Mouse (Mus musculus) hindbrain, postnatal 0 days (tissue): Measurements from ENCODE around the gene 2410004B18Rik. TPM values are rescaled to one million over a fixed set of nuclear protein-coding genes. Genes with fewer than 3 reads are reported as not detected.
A peak's percentile ranks its signal among the peaks of the same experiment; 100 is the strongest.

ENCODE experiments used
- ATAC-seq: fragments of 200-750 bp; cut with Nextera tagmentation; 2 replicates; pipeline ENCODE4 v1.8.0; 2017; ENCODE audit warnings: mild to moderate bottlenecking, moderate TSS enrichment, moderate library complexity
- DNase-seq: peaks from one replicate; pipeline ENCODE4 v3.0.0-alpha.2; 2015; ENCODE audit warnings: low spot score
- H3K27ac ChIP-seq: fragments of 300-500 bp; sonication (generic); 2 replicates; pipeline ENCODE4 v1.5.1; 2014; ENCODE audit warnings: mild to moderate bottlenecking
- H3K27me3 ChIP-seq: fragments of 300-500 bp; sonication (generic); 2 replicates; pipeline ENCODE4 v1.6.1; 2014; ENCODE audit warnings: low read length, mixed read lengths; ENCODE audit not compliant: insufficient read depth
- H3K36me3 ChIP-seq: fragments of 300-500 bp; sonication (generic); 2 replicates; pipeline ENCODE4 v1.6.1; 2014; ENCODE audit warnings: low read length, mixed read lengths; ENCODE audit not compliant: insufficient read depth
- H3K4me1 ChIP-seq: fragments of 300-500 bp; sonication (generic); 2 replicates; pipeline ENCODE4 v1.6.1; 2014; ENCODE audit warnings: antibody characterized with exemption, low read length, mixed read lengths; ENCODE audit not compliant: insufficient read depth
- H3K4me2 ChIP-seq: fragments of 300-500 bp; sonication (generic); 2 replicates; pipeline ENCODE4 v1.6.1; 2014; ENCODE audit warnings: low read depth, mild to moderate bottlenecking, low read length, moderate library complexity, mixed read lengths
- H3K4me3 ChIP-seq: fragments of 300-500 bp; sonication (generic); 2 replicates; pipeline ENCODE4 v1.5.1; 2014; ENCODE audit warnings: low read length
- H3K9ac ChIP-seq: fragments of 300-500 bp; sonication (generic); replicated peaks from 2 replicates; pipeline ENCODE4 v1.6.1; 2014; ENCODE audit warnings: mild to moderate bottlenecking, low read length, moderate library complexity, mixed read lengths
- H3K9me3 ChIP-seq: fragments of 300-500 bp; sonication (generic); 2 replicates; pipeline ENCODE4 v1.6.1; 2016; ENCODE audit warnings: low read length, mixed read lengths
- CTCF ChIP-seq: IDR thresholded peaks from 2 replicates; pipeline ENCODE4 v1.5.1; 2016; ENCODE audit warnings: antibody characterized with exemption, control low read depth, low read depth
- WGBS: fragments of 180-500 bp; shearing (Covaris S2); extraction: QIAGEN DNeasy Blood & Tissue Kit; methylation state at CpG from one replicate; pipeline ENCODE4 v1.1.7; 2014; 5-methylcytosine and 5-hydroxymethylcytosine counted together
- polyA plus RNA-seq: library from polyadenylated mRNA; unstranded; fragments of >200 nt; fragmentation: Nextera tagmentation; extraction: Ambion mirVana; gene quantifications from 2 replicates; pipeline ENCODE4 v1.2.1, GENCODE M21; 2015
- total RNA-seq: library from RNA; depleted of rRNA; stranded (reverse); fragments of >200 nt; gene quantifications from 2 replicates; pipeline ENCODE4 v1.2.3, GENCODE M21; 2014

The 2410004B18Rik gene
- total and polyA plus RNA-seq, 2 experiments from 2014 or later = 30.8 to 69.5 TPM

DNA sequence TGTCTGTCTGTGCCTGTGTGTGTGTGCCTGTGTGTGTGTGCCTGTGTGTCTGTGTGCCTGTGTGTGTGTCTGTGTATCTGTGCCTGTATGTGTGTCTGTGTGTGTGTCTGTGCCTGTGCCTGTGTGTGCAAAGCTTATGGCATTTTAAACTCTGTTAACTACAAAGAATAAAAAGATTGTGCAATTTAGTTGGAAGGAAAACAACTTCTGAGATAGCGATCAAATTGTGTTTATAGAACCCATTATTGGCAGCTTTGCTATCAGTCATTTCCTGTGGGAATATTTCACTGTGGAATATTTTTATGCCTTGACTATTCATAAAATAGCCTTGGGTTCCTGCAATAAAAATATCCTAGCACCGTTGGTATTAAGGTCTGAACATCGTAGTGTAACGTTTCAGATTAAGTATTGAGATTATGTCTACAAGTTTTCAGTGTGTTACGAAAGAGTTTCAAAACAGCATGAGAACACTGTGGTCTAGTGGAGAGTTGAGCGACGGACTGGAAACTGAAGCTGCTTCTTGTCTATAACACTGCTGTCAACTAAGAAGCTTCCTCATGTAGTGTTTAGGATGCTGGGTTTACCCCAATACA lies 47.6 kb downstream of the 2410004B18Rik start:
- Histone ChIP-seq H3K27me3 (0 out of 2 replicates have a peak, but pooled peaks cover 4% of the 10 kb centered on the region), H3K9me3 (no peaks in the 10 kb centered on the region), H3K4me2 (no peak overlapping the region), H3K9ac (no peak overlapping the region), H3K36me3 (no peaks in the 10 kb centered on the region), H3K4me3 (no peak overlapping the region), H3K27ac (no peak overlapping the region), H3K4me1 (no peaks in the 10 kb centered on the region)
- no peak for TF ChIP-seq CTCF
- WGBS = 83% methylated on average over 7 of the region's 7 CpGs
- no peak for ATAC-seq
- DNase-seq = no peak

DNA sequence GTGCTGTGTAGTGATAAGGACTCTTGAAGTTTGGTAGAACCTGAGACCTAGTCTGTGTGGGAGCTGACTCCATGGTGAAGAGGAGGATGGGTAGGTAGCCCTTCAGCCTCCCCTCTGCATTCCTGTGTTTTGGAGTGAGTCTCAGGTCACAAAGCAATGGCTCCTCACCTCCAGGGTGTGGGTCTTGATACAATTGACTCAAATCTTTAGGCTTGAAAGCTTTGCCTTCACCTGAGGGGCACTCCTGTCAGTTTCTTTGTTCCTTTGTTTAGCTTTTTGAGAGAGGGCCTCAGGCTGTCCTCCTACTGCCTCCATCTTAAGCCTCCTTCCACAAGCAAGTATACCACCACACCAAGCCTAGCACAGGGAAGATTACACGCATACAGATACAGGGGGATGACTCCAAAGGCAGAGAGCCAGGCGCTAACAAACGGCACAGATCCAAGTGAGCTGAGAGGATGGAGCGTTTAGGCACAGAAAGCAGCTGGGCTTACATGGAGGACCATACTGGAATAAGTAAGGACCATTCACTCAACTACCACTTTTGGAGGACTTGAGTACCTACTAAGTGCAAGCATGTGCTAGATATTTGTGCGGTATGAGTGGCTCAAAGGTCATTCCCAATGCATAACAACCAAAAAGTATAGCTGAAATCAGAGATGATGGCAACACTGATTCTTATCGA lies 48.6 kb downstream of the 2410004B18Rik start:
- Histone ChIP-seq H3K9ac (no peak overlapping the region), H3K27ac (no peak overlapping the region), H3K9me3 (no peaks in the 10 kb centered on the region), H3K4me2 (no peak overlapping the region), H3K27me3 (0 out of 2 replicates have a peak, but pooled peaks cover 4% of the 10 kb centered on the region), H3K36me3 (no peaks in the 10 kb centered on the region), H3K4me3 (no peak overlapping the region), H3K4me1 (no peaks in the 10 kb centered on the region)
- no peak for ATAC-seq
- no peak for DNase-seq
- WGBS = 52% methylated on average over 6 of the region's 6 CpGs
- no peak for TF ChIP-seq CTCF

DNA sequence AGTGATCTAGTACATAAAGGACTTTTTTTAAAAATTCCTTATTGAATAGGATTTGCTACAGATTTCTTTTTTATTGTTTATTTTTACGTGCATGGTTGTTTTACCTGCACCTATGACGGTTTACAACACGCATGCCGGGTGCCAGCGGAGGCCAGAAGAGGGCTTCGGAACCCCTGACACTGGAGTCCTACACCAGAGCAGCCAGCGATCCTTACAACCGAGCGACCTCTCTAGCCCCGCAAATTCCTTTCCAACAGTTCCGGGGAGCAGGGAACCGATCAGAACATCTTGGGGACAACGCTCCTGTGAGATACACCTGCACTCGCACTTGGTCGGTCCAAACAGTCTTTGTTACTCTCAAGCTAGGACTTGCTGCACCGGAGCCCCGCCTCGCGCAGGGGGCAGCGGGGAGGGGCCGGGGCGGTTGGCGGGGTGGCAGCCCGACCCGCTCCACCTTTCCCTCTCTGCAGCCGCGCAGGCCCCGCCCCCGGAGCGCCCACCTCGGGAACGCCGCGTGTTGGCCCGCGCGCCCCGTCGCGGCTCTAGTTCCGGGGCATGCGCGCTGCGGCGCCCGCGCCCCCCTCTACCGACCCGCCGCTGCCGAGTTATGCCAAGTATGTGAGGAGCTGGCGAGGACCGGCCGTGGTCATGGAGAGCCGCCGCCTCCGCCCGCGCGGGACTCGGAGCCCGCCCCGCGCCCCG lies 49.6 kb downstream of the 2410004B18Rik start, which contains the start of gene Syde2:
TSS of gene Syde2 (plus strand) at position 603 of the 702 bp plus-strand sequence.
- DNase-seq = peak; percentile 81
- no peaks in the 10 kb centered on the region for H3K4me1 ChIP-seq
- peak; percentile 90 for ATAC-seq
- WGBS = 2% methylated on average over 62 of the region's 65 CpGs
- H3K27ac ChIP-seq = peak within 1 kb of the TSS; percentile 65; the same call in 1 of the 2 replicates
- H3K36me3 ChIP-seq = no peaks in the 10 kb centered on the region
- peak within 1 kb of the TSS; percentile 66 for H3K4me3 ChIP-seq
- TF ChIP-seq CTCF = no peak
- H3K27me3 ChIP-seq = 0 out of 2 replicates have a peak, but pooled peaks cover 4% of the 10 kb centered on the region
- H3K9ac ChIP-seq = peak within 1 kb of the TSS; percentile 59
- H3K9me3 ChIP-seq = no peaks in the 10 kb centered on the region
- H3K4me2 ChIP-seq = peak within 1 kb of the TSS; percentile 79

DNA sequence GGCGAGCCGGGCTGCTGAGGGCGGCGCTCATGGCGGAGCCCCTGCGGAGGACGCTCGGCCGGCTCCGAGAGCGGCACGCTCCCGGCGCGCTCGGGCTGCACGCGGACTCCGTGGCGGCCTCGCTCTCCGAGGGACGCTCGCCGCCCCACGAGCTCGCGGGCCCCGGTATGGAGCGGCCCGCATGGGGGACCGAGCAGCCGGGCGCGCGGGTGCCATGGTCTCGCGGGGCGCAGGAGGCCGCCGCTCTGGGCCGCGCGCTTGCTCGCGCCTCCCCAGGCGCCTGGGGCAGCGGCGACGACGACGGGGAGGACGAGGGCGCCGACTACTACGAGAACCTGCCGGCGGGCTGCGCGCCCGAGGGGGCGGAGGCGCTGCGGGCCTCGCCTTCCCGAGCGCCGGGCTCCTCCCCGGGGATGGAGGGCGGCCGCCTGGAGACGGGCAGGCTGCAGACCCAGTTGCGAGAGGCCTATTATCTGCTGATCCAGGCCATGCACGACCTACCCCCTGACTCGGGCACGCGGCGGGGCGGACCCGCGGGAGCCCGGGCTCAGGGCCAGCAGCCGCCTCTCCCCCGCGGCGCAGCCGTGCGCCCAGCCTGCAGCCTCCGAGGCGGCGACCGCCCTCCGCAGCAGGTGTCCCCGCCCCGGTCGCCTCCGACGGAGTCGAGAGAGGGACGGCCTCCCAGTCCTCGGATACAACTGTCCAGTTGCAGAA lies 50.3 kb downstream of the 2410004B18Rik start:
- H3K9ac ChIP-seq = peak overlapping the region; percentile 59
- peak; percentile 61 for DNase-seq
- no peaks in the 10 kb centered on the region for H3K4me1 ChIP-seq
- H3K4me2 ChIP-seq = peak overlapping the region; percentile 79
- H3K27ac ChIP-seq = peak overlapping the region; percentile 65; the same call in 1 of the 2 replicates
- H3K9me3 ChIP-seq = no peaks in the 10 kb centered on the region
- no peaks in the 10 kb centered on the region for H3K36me3 ChIP-seq
- TF ChIP-seq CTCF = no peak
- WGBS = 1% methylated on average over 66 of the region's 101 CpGs
- peak overlapping the region; percentile 66 for H3K4me3 ChIP-seq
- ATAC-seq = peak; percentile 86
- 0 out of 2 replicates have a peak, but pooled peaks cover 4% of the 10 kb centered on the region for H3K27me3 ChIP-seq

DNA sequence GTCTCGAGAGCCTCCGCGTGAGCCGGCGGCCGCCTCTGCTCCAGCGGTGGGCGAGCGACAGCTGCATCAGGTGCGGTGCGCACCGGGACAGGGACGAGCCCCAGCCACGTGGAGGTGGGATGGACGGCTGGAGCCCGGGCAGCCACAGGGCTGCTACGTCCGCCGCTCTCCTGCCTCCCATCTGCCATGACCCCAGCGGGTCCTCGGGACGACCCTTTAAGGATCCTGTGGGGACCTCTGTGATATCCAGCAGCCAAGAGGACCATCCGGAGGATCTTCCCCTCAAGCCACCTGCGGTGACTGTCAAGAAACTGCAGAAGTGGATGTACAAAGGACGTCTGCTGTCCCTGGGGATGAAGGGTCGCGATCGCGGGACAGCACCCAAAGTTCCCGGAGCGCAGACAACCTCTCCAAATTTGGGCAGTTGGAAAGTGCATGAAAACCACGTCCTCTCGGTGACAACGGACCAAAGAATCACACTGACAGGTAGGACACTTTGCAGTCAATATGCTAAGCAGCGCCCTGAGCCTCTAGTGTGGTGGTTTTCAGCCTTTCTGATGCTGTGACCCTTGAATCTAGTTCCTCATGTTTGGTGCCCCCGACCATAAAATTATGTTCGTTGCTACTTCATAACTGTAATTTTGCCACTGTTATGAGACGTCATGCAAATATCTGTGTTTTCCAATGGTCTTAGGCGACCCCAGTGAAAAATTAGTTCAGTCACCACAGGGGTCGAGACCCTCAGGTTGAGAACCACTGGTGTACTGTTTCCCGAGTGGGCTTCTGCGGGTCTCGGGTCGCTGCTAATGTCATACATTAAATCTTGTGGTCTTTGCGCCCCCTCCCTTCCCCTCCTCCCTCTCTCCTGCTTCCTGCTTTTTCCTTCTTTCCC lies 51.1 kb downstream of the 2410004B18Rik start:
- ATAC-seq = peak; percentile 24

More for the DNA sequence above, 51.1 kb downstream of the 2410004B18Rik start:
- H3K27ac ChIP-seq = 0 out of 2 replicates have a peak overlapping the region, but pooled peaks have one; percentile 65
- H3K9me3 ChIP-seq = no peaks in the 10 kb centered on the region
- peak overlapping the region; percentile 59 for H3K9ac ChIP-seq
- H3K4me1 ChIP-seq = no peaks in the 10 kb centered on the region
- WGBS = under 1% methylated on average over 43 of the region's 45 CpGs
- H3K4me2 ChIP-seq = peak overlapping the region; percentile 79
- TF ChIP-seq CTCF = no peak
- no peak for DNase-seq
- 0 out of 2 replicates have a peak, but pooled peaks cover 4% of the 10 kb centered on the region for H3K27me3 ChIP-seq
- H3K36me3 ChIP-seq = no peaks in the 10 kb centered on the region
- H3K4me3 ChIP-seq = peak overlapping the region; percentile 66
